In genomic region chr17:25698446-25698845, GRCm38 (mm10) we compare ENCODE assay signal across 9 mouse cellular contexts. TPM values are rescaled to one million over a fixed set of nuclear protein-coding genes. Genes with fewer than 3 reads are reported as not detected.
DNase-seq lines count a peak whose midpoint lies in the region; ATAC-seq lines count a peak whose summit lies in the region.
"Had no signal": no experiment of that assay in that cellular context is flagged by ENCODE, and none has a peak within 500 bp of the region (broad histone marks: within the 10 kb centered on the region; RNA-seq: fewer than 3 reads in every experiment).

No protein-coding gene starts in this region.

- intact Hi-C loops in left cerebral cortex, postnatal 14 days (cut with DNase I), result loop anchor here (2.0 kb wide), 3 partner anchors 130 to 222 kb away; no protein-coding TSS in a partner anchor

- 18% methylated on average over 7 of the region's 7 CpGs for WGBS in liver, embryonic 12.5 days (ENCODE audit: insufficient replicate concordance)
- WGBS in forebrain, embryonic 15.5 days, result 14% methylated on average over 7 of the region's 7 CpGs
- 9% methylated on average over 7 of the region's 7 CpGs for WGBS in intestine, embryonic 15.5 days

- H3K27ac ChIP-seq in liver, embryonic 12.5 days, result no peak overlapping the region
- no peak overlapping the region for H3K27ac ChIP-seq in forebrain, embryonic 15.5 days (replicated peaks)
- no peak overlapping the region for H3K27ac ChIP-seq in intestine, embryonic 15.5 days

- no peaks in the 10 kb centered on the region for H3K4me1 ChIP-seq in liver, embryonic 12.5 days
- H3K4me1 ChIP-seq in forebrain, embryonic 15.5 days, result no peaks in the 10 kb centered on the region
- H3K4me1 ChIP-seq in intestine, embryonic 15.5 days (replicated peaks), result no peaks in the 10 kb centered on the region

- DNase-seq in liver, result peak; percentile 66
- DNase-seq in left cerebral cortex, postnatal 14 days (ENCODE audit: low spot score in 2 of 2), result peak; percentile 75 to 90
- DNase-seq in naive thymus-derived CD4-positive, alpha-beta T cell, adult 2 months (ENCODE audit: low read depth), result peak; percentile 82
- peak; percentile 50 for DNase-seq in telencephalon, adult 2 months (ENCODE audit: low read depth, low spot score)

- H3K27me3 ChIP-seq in liver, embryonic 12.5 days (replicated peaks), result peaks cover 6% of the 10 kb centered on the region; the same call in 1 of the 2 replicates
- H3K27me3 ChIP-seq in forebrain, embryonic 15.5 days, result no peaks in the 10 kb centered on the region
- no peaks in the 10 kb centered on the region for H3K27me3 ChIP-seq in intestine, embryonic 15.5 days (replicated peaks)

- H3K9me3 ChIP-seq in liver, embryonic 12.5 days (replicated peaks), result no peaks in the 10 kb centered on the region
- no peaks in the 10 kb centered on the region for H3K9me3 ChIP-seq in forebrain, embryonic 15.5 days
- no peaks in the 10 kb centered on the region for H3K9me3 ChIP-seq in intestine, embryonic 15.5 days

- ATAC-seq in liver, embryonic 12.5 days, result no peak
- ATAC-seq in cerebellum, adult (ENCODE audit: insufficient number of reproducible peaks, low FRiP score, low TSS enrichment), result peak; percentile 26; the same call in 1 of the 2 replicates
- peak; percentile 51; the same call in 1 of the 2 replicates for ATAC-seq in forebrain, embryonic 15.5 days (replicated peaks)
- ATAC-seq in intestine, embryonic 15.5 days, result peak; percentile 53; the same call in 1 of the 2 replicates

- H3K4me2 ChIP-seq in liver, embryonic 12.5 days, result no peak overlapping the region
- no peak overlapping the region for H3K4me2 ChIP-seq in forebrain, embryonic 15.5 days (replicated peaks)
- no peak overlapping the region for H3K4me2 ChIP-seq in intestine, embryonic 15.5 days (replicated peaks)

- no peak overlapping the region for H3K9ac ChIP-seq in liver, embryonic 12.5 days
- no peak overlapping the region for H3K9ac ChIP-seq in forebrain, embryonic 15.5 days (replicated peaks)
- H3K9ac ChIP-seq in intestine, embryonic 15.5 days, result no peak overlapping the region

- H3K4me3 ChIP-seq in liver, embryonic 12.5 days, result no peak overlapping the region
- H3K4me3 ChIP-seq in forebrain, embryonic 15.5 days, result no peak overlapping the region
- H3K4me3 ChIP-seq in intestine, embryonic 15.5 days (replicated peaks), result no peak overlapping the region
- H3K4me3 ChIP-seq: myocyte had no signal

- no peaks in the 10 kb centered on the region for H3K36me3 ChIP-seq in liver, embryonic 12.5 days
- H3K36me3 ChIP-seq in forebrain, embryonic 15.5 days, result no peaks in the 10 kb centered on the region
- H3K36me3 ChIP-seq in intestine, embryonic 15.5 days, result no peaks in the 10 kb centered on the region

RNA-seq across cellular contexts. Expression of gene Gng13, which starts 18.5 kb away (rescaled TPM):
- 1.2 and 1.4 TPM in 2 replicates for polyA plus RNA-seq in liver, embryonic 12.5 days (2016; fragmentation: Nextera tagmentation; extraction: Ambion mirVana)
- polyA plus RNA-seq in forebrain, embryonic 15.5 days (2015; fragmentation: Nextera tagmentation; extraction: Ambion mirVana), result 1.6 and 1.7 TPM in 2 replicates
- 2.6 and 2.9 TPM in 2 replicates for polyA plus RNA-seq in intestine, embryonic 15.5 days (2015; fragmentation: Nextera tagmentation; extraction: Ambion mirVana)
- 100 to 1,000 TPM; 125 to 154 TPM for total RNA-seq in left cerebral cortex, postnatal 14 days (2021)

RNA-seq across cellular contexts. Expression of gene Chtf18, which starts 28.8 kb away (rescaled TPM):
- polyA plus RNA-seq in liver, embryonic 12.5 days (2016; fragmentation: Nextera tagmentation; extraction: Ambion mirVana), result 33.3 and 37.6 TPM in 2 replicates
- 14.5 and 14.8 TPM in 2 replicates for polyA plus RNA-seq in forebrain, embryonic 15.5 days (2015; fragmentation: Nextera tagmentation; extraction: Ambion mirVana)
- polyA plus RNA-seq in intestine, embryonic 15.5 days (2015; fragmentation: Nextera tagmentation; extraction: Ambion mirVana), result 23.5 and 26.8 TPM in 2 replicates
- 1 to 10 TPM; 1.9 to 4.3 TPM for total RNA-seq in left cerebral cortex, postnatal 14 days (2021)

RNA-seq across cellular contexts. Expression of gene Rpusd1, which starts 29.0 kb away (rescaled TPM):
- polyA plus RNA-seq in liver, embryonic 12.5 days (2016; fragmentation: Nextera tagmentation; extraction: Ambion mirVana), result 8.8 and 10.3 TPM in 2 replicates
- 24.2 and 26.3 TPM in 2 replicates for polyA plus RNA-seq in forebrain, embryonic 15.5 days (2015; fragmentation: Nextera tagmentation; extraction: Ambion mirVana)
- polyA plus RNA-seq in intestine, embryonic 15.5 days (2015; fragmentation: Nextera tagmentation; extraction: Ambion mirVana), result 16.4 and 17.0 TPM in 2 replicates
- total RNA-seq in left cerebral cortex, postnatal 14 days (2021), result 10 to 100 TPM; 34.2 to 35.5 TPM

RNA-seq across cellular contexts. Expression of gene Mslnl, which starts 37.4 kb away (rescaled TPM):
- polyA plus RNA-seq in liver, embryonic 12.5 days (2016; fragmentation: Nextera tagmentation; extraction: Ambion mirVana), result not detected in 2 replicates
- not detected in 2 replicates for polyA plus RNA-seq in forebrain, embryonic 15.5 days (2015; fragmentation: Nextera tagmentation; extraction: Ambion mirVana)
- polyA plus RNA-seq in intestine, embryonic 15.5 days (2015; fragmentation: Nextera tagmentation; extraction: Ambion mirVana), result 0.06 TPM in 1 of 2 replicates, not detected in the other
- not detected for total RNA-seq in left cerebral cortex, postnatal 14 days (2021)
- polyA plus RNA-seq: myocyte had no signal

RNA-seq across cellular contexts. Expression of gene Msln, which starts 55.7 kb away (rescaled TPM):
- 0.26 and 0.30 TPM in 2 replicates for polyA plus RNA-seq in liver, embryonic 12.5 days (2016; fragmentation: Nextera tagmentation; extraction: Ambion mirVana)
- 0.31 and 0.72 TPM in 2 replicates for polyA plus RNA-seq in forebrain, embryonic 15.5 days (2015; fragmentation: Nextera tagmentation; extraction: Ambion mirVana)
- polyA plus RNA-seq in intestine, embryonic 15.5 days (2015; fragmentation: Nextera tagmentation; extraction: Ambion mirVana), result 21.6 and 22.1 TPM in 2 replicates
- 1 to 10 TPM; 6.2 to 6.5 TPM for total RNA-seq in left cerebral cortex, postnatal 14 days (2021)
